ENCODE assay signal across 8 mouse cellular contexts in the genomic region with DNA sequence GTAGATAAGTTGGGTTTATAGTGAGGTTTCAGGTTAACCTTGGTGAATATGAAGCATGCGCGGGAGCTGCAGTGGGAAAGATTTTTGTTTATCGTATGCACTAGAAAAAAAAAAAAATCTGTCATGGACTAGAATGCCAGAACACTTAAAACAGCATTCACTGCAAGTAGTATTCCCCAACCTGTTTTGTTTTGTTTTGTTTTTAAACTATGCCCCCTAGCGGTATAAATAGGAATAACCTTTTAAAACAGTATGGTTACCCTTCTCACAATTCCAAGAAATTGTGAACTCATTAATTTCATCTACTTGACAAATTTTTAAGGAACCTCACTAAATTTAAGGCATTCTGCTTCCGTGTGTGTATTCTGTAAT.
A peak's percentile ranks its signal among the peaks of the same experiment; 100 is the strongest.
DNase-seq lines count a peak whose midpoint lies in the region; ATAC-seq and TF ChIP-seq lines count a peak whose summit lies in the region.

No protein-coding gene starts in this region.

- peak overlapping the region; percentile 80 for H3K27ac ChIP-seq in embryonic facial prominence, embryonic 15.5 days (replicated peaks)
- H3K27ac ChIP-seq in intestine, embryonic 14.5 days (ENCODE audit: low read depth), result peak overlapping the region; percentile 3; the same call in 1 of the 2 replicates
- H3K27ac ChIP-seq in midbrain, postnatal 0 days (ENCODE audit: low read depth, low read length), result peak overlapping the region; percentile 67

- H3K4me1 ChIP-seq in G1E (ENCODE audit: insufficient read depth, low read depth, low read length), result peaks cover 24% of the 10 kb centered on the region
- H3K4me1 ChIP-seq in embryonic facial prominence, embryonic 15.5 days, result no peaks in the 10 kb centered on the region
- no peaks in the 10 kb centered on the region for H3K4me1 ChIP-seq in intestine, embryonic 14.5 days (replicated peaks; ENCODE audit: control insufficient read depth, insufficient read depth, low read length)
- no peaks in the 10 kb centered on the region; the same call in 1 of the 2 replicates for H3K4me1 ChIP-seq in midbrain, postnatal 0 days (ENCODE audit: insufficient read depth, low read length)

- no peaks in the 10 kb centered on the region for H3K9me3 ChIP-seq in G1E (replicated peaks)
- H3K9me3 ChIP-seq in embryonic facial prominence, embryonic 15.5 days (replicated peaks), result no peaks in the 10 kb centered on the region
- H3K9me3 ChIP-seq in intestine, embryonic 14.5 days (ENCODE audit: control insufficient read depth, low read length), result no peaks in the 10 kb centered on the region
- H3K9me3 ChIP-seq in midbrain, postnatal 0 days (ENCODE audit: low read length), result no peaks in the 10 kb centered on the region

- no peak for TF ChIP-seq CTCF in G1E (IDR thresholded peaks at IDR 0.05; ENCODE audit: low read depth, low read length)
- peak; percentile 75 for TF ChIP-seq CTCF in midbrain, postnatal 0 days (IDR thresholded peaks at IDR 0.05)

- peak; percentile 55 for ATAC-seq in G1E (ENCODE audit: extremely low read depth, insufficient number of reproducible peaks, low FRiP score, poor library complexity, severe bottlenecking)
- peak; percentile 79; the same call in 1 of the 2 replicates for ATAC-seq in embryonic facial prominence, embryonic 15.5 days (ENCODE audit: insufficient number of reproducible peaks, low FRiP score, low TSS enrichment, low read depth)
- peak; percentile 71; the same call in 1 of the 2 replicates for ATAC-seq in intestine, embryonic 14.5 days (replicated peaks; ENCODE audit: low FRiP score, low TSS enrichment, low read depth)
- ATAC-seq in midbrain, postnatal 0 days (ENCODE audit: low FRiP score), result peak; percentile 55

- WGBS in embryonic facial prominence, embryonic 15.5 days, result 0% methylated on average over 5 of the region's 5 CpGs
- WGBS in intestine, embryonic 14.5 days, result 1% methylated on average over 5 of the region's 5 CpGs
- 1% methylated on average over 5 of the region's 5 CpGs for WGBS in midbrain, postnatal 0 days

- no peaks in the 10 kb centered on the region for H3K27me3 ChIP-seq in G1E (ENCODE audit: insufficient read depth, low read length)
- no peaks in the 10 kb centered on the region for H3K27me3 ChIP-seq in embryonic facial prominence, embryonic 15.5 days
- H3K27me3 ChIP-seq in intestine, embryonic 14.5 days (replicated peaks; ENCODE audit: control insufficient read depth, insufficient read depth, low read length), result no peaks in the 10 kb centered on the region
- H3K27me3 ChIP-seq in midbrain, postnatal 0 days (ENCODE audit: insufficient read depth, low read length), result no peaks in the 10 kb centered on the region

- no peaks in the 10 kb centered on the region for H3K36me3 ChIP-seq in G1E (replicated peaks)
- H3K36me3 ChIP-seq in embryonic facial prominence, embryonic 15.5 days, result no peaks in the 10 kb centered on the region
- no peaks in the 10 kb centered on the region for H3K36me3 ChIP-seq in intestine, embryonic 14.5 days (ENCODE audit: control insufficient read depth, insufficient read depth, low read length)
- H3K36me3 ChIP-seq in midbrain, postnatal 0 days (ENCODE audit: insufficient read depth, low read length), result no peaks in the 10 kb centered on the region

- DNase-seq in kidney, adult 9 months, result peak; percentile 51
- no peak for DNase-seq in kidney, postnatal 14 days
- DNase-seq in G1E (ENCODE audit: low spot score), result peak; percentile 26
- DNase-seq in intestine, embryonic 14.5 days (ENCODE audit: low spot score), result no peak
- DNase-seq in midbrain, postnatal 0 days (ENCODE audit: low spot score), result peak; percentile 75
- DNase-seq in right cerebral cortex, adult 18-20 months, result no peak
- no peak for DNase-seq in adrenal gland, adult (ENCODE audit: inconsistent age in 2 of 2, low spot score in 1 of 2)

- H3K4me3 ChIP-seq in G1E (ENCODE audit: low read depth, low read length), result peak overlapping the region; percentile 66; the same call in 1 of the 2 replicates
- H3K4me3 ChIP-seq in embryonic facial prominence, embryonic 15.5 days (replicated peaks), result peak overlapping the region; percentile 63
- peak overlapping the region; percentile 49 for H3K4me3 ChIP-seq in intestine, embryonic 14.5 days (ENCODE audit: low read depth, low read length)
- H3K4me3 ChIP-seq in midbrain, postnatal 0 days (ENCODE audit: low read depth, low read length), result peak overlapping the region; percentile 64

- peak overlapping the region; percentile 89 for H3K4me2 ChIP-seq in embryonic facial prominence, embryonic 15.5 days (replicated peaks)
- H3K4me2 ChIP-seq in intestine, embryonic 14.5 days (ENCODE audit: low read length), result peak overlapping the region; percentile 57
- peak overlapping the region; percentile 96 for H3K4me2 ChIP-seq in midbrain, postnatal 0 days (ENCODE audit: low read depth, low read length, poor library complexity, severe bottlenecking)

- H3K9ac ChIP-seq in embryonic facial prominence, embryonic 15.5 days, result peak overlapping the region; percentile 44
- H3K9ac ChIP-seq in intestine, embryonic 14.5 days (ENCODE audit: low read length), result peak overlapping the region; percentile 51
- peak overlapping the region; percentile 56 for H3K9ac ChIP-seq in midbrain, postnatal 0 days (replicated peaks; ENCODE audit: low read length, poor library complexity, severe bottlenecking)

Comparison
In these comparisons a context has a peak if more than half of its experiments do, and no peak if none do; other contexts are left out.
1. DNase-seq: peak in kidney, adult 9 months (single experiment), G1E (single experiment) and midbrain, postnatal 0 days (single experiment); none in kidney, postnatal 14 days (single experiment), intestine, embryonic 14.5 days (single experiment), right cerebral cortex, adult 18-20 months (single experiment) and adrenal gland, adult (0 of 2).
2. H3K27ac ChIP-seq: peak in every context shown above with its lines; median percentile 80 in embryonic facial prominence, embryonic 15.5 days; 67 in midbrain, postnatal 0 days; 3 in intestine, embryonic 14.5 days.
3. Peak in every context shown above with its lines, with median percentiles within 50 percentile points of each other: ATAC-seq, H3K4me3 ChIP-seq, H3K4me2 ChIP-seq and H3K9ac ChIP-seq.